Mouse (Mus musculus) erythroblast, embryonic 14.5 days (primary cell): Measurements from ENCODE around the gene Dkk3. TPM values are rescaled to one million over a fixed set of nuclear protein-coding genes. Genes with fewer than 3 reads are reported as not detected.

Source experiments
- H3K27me3 ChIP-seq: 2 replicates; pipeline ENCODE4 v1.6.1; 2012; ENCODE audit warnings: inconsistent platforms; ENCODE audit not compliant: control insufficient read depth
- H3K36me3 ChIP-seq: 2 replicates; pipeline ENCODE4 v1.6.1; 2012; ENCODE audit warnings: mild to moderate bottlenecking, inconsistent platforms; ENCODE audit not compliant: control insufficient read depth
- H3K4me1 ChIP-seq: 2 replicates; pipeline ENCODE4 v1.6.1; 2012; ENCODE audit warnings: inconsistent platforms; ENCODE audit not compliant: control insufficient read depth
- H3K4me3 ChIP-seq: replicated peaks from 2 replicates; pipeline ENCODE3; 2012; ENCODE audit warnings: moderate library complexity, mild to moderate bottlenecking, inconsistent platforms
- H3K9me3 ChIP-seq: 2 replicates; pipeline ENCODE4 v1.6.1; 2012; ENCODE audit warnings: low read length, inconsistent platforms, mixed read lengths; ENCODE audit not compliant: control insufficient read depth
- GATA1 ChIP-seq: IDR thresholded peaks from 2 replicates; pipeline ENCODE4 v1.6.1; 2012; ENCODE audit warnings: low read length, inconsistent platforms, mixed read lengths
- TAL1 ChIP-seq: IDR thresholded peaks from 3 replicates; pipeline ENCODE4 v1.6.1; 2012; ENCODE audit warnings: low read length, inconsistent platforms, mixed read lengths
- polyA plus RNA-seq: library from polyadenylated mRNA; stranded (reverse); fragments of >175 nt; gene quantifications from 2 replicates; pipeline ENCODE4 v1.2.3, GENCODE M21; 2012

Dkk3 gene
- polyA plus RNA-seq, 1 experiment, result not detected

DNA sequence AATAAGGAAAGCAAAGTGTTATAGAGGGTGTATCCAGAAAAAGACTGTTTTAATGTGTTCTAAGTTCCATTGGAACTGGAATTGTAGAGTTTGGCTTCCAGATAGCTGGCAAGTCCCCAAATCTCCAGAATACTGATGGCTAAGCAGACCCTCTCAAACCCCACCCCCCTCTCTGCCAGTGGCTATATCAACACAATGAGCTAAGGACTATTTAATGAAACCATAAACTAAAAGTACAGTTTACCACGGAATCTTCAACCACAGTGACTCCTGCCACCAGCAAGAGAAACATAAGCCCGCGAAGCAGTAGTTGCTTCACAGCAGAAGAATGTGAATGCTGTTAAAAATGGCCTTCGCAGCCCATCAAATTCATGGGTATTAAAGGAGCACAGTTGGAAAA is 4.4 kb downstream of the Dkk3 start:
- Histone ChIP-seq H3K27me3 (peaks cover 27% of the 10 kb centered on the region), H3K4me3 (no peak overlapping the region), H3K9me3 (no peaks in the 10 kb centered on the region), H3K36me3 (no peaks in the 10 kb centered on the region), H3K4me1 (no peaks in the 10 kb centered on the region; the same call in 1 of the 2 replicates)
- TF ChIP-seq GATA1, result no peak
- no peak for TF ChIP-seq TAL1

DNA sequence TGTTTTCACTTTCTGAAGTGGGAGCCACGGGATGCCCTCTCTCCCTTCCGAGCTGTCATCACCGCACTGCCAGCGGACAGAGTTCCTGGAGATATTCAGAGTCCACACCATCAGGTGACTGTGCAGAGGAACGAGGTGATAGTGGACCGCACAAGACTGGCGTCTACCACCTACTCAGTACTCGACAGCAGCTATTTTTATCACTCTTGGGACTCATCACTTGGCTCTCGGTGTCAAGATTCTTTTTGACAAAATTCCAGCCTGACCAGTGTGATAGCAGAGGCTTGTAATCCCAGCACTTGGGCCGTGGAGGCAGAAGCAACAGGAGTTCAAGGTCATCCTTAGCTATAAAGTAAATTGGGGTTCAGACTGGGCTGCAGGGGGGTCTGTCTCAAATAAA is 9.7 kb downstream of the Dkk3 start:
- no peaks in the 10 kb centered on the region for H3K36me3 ChIP-seq
- H3K4me3 ChIP-seq, result no peak overlapping the region
- H3K4me1 ChIP-seq, result no peaks in the 10 kb centered on the region
- TF ChIP-seq TAL1 (no peak), GATA1 (no peak)
- H3K27me3 ChIP-seq, result no peaks in the 10 kb centered on the region
- no peaks in the 10 kb centered on the region for H3K9me3 ChIP-seq

DNA sequence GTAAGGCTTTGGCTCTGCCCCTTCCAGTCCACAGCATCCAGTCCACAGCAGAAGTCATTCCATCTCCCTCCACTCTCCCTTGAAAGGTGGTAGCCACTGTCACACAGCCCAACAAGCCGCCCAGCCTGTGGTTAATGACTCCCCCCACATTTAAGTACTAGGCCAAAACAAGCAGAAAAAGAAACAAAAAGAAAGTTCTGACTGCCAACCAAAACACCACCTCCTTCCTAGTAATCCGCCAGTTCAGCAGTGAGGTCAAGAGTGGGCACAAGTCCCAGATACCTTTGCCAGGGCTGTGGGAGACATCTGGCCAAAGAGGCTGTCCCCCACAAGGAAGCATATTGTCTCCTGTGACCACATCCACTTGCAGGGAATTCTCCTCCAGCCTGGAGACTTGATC is 10.9 kb downstream of the Dkk3 start:
- no peaks in the 10 kb centered on the region for H3K4me1 ChIP-seq
- no peaks in the 10 kb centered on the region for H3K36me3 ChIP-seq
- H3K4me3 ChIP-seq, result no peak overlapping the region
- no peak for TF ChIP-seq GATA1
- TF ChIP-seq TAL1, result no peak
- no peaks in the 10 kb centered on the region for H3K27me3 ChIP-seq
- no peaks in the 10 kb centered on the region for H3K9me3 ChIP-seq

DNA sequence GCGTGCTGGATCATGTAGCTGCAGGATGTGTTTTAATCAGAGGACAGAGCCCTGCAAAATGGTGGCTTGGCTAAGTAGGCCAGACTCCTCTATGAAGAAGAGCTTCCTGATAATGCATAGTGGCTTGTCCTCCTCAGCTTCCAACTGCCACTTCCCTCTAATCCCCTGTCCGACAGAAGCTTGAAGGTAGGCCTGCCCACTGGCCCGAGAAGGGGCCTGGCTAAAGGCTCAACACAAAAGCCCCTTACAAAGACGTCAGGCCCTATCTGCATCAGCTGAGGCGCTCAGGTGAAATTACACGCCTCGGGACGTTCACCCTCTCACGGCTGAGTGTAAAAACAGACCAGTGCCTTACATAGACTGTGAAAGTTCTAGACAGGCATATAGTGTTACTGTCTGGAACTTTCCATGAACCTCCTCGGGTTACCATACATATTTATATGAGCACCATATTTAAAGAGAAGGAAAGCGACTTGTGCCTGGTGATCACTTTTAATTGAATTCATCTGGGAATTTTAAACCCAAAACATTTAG is 14.1 kb downstream of the Dkk3 start:
- H3K4me3 ChIP-seq, result no peak overlapping the region
- no peaks in the 10 kb centered on the region for H3K36me3 ChIP-seq
- H3K4me1 ChIP-seq, result no peaks in the 10 kb centered on the region
- TF ChIP-seq TAL1 (no peak), GATA1 (no peak)
- H3K27me3 ChIP-seq, result no peaks in the 10 kb centered on the region
- no peaks in the 10 kb centered on the region for H3K9me3 ChIP-seq

DNA sequence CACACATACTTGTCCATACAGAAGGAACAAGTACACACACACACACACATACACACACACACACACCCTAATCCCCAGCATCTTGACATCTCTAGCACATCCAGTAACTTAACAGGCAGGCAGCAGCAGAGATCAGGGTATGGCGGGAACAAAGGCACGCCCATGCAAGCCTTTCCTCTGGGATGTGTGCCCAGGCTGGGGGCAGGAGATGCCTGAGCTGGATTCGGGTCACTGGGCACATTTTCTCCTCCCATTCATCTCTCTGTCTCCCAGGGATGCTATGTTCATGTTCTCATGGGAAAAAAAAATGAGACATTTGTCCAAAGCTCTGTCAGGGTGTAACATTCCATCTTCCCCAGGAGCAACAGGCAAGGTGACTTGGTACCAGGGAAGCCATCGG is 14.9 kb downstream of the Dkk3 start:
- no peak overlapping the region for H3K4me3 ChIP-seq
- no peaks in the 10 kb centered on the region for H3K4me1 ChIP-seq
- H3K9me3 ChIP-seq, result no peaks in the 10 kb centered on the region
- no peaks in the 10 kb centered on the region for H3K27me3 ChIP-seq
- no peak for TF ChIP-seq GATA1
- no peak for TF ChIP-seq TAL1
- no peaks in the 10 kb centered on the region for H3K36me3 ChIP-seq

DNA sequence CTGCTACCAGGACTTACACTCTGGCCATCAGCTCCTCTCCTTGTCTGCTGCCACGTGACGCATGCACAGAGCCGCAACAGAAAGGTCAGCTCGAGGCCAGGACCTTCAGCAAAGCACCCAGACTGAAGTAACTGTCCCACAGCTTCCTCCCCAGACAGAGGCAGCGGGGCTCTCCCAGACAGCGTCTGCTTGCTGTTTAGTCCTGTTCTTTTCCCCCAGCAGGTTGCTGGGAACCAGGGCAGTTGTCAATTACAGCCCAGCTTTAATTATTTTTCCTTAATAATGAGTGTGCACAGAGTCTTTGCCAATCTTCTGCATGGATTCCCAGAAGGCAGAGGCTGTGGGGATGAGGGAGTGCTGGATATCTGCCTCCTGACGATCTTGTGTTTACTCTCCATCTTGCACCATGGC is 15.8 kb downstream of the Dkk3 start:
- H3K4me1 ChIP-seq, result no peaks in the 10 kb centered on the region

DNA sequence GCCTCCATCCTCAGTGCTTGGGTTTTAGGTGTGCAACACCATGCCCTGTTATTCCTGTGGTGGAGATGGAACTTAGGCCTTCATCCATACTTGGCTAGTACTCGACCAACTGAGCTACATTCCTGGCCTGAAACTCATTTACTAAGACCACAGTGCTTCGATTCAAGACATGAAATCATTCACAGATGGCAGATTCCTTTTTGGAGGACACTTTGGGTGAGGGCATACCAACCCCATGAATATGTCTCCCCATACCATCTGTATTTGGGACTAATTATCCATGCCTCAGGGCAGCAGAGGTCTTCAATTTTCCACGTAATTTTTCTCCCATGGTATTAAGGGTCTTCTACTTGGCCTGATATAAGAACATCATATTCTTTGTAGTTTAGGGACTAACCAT is 16.2 kb downstream of the Dkk3 start:
- H3K27me3 ChIP-seq, result no peaks in the 10 kb centered on the region
- no peaks in the 10 kb centered on the region for H3K4me1 ChIP-seq
- TF ChIP-seq TAL1, result no peak
- no peak for TF ChIP-seq GATA1
- no peak overlapping the region for H3K4me3 ChIP-seq
- H3K9me3 ChIP-seq, result no peaks in the 10 kb centered on the region
- H3K36me3 ChIP-seq, result no peaks in the 10 kb centered on the region

More for the DNA sequence above, 15.8 kb downstream of the Dkk3 start:
- no peak for TF ChIP-seq GATA1
- TF ChIP-seq TAL1, result no peak
- Histone ChIP-seq H3K36me3 (no peaks in the 10 kb centered on the region), H3K9me3 (no peaks in the 10 kb centered on the region), H3K4me3 (no peak overlapping the region), H3K27me3 (no peaks in the 10 kb centered on the region)

DNA sequence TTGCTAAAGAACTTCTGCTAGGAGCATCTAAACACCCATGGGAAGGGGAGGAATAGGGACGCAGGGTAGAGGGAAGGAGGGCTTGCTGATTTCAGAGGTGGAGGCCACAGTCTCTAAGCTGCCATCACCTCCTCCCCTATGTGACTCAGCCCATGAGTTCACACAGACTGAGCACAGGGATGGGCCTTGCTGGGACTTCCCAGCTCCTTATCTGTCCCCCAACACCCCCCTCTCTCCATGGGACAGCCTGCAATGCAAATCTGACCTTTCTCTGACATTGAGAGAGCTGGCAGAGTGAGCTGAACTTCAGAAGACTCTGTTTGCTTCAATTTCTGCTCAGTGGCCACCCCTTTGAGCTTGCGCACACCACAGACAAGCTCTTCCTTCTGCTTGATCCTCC is 18.1 kb downstream of the Dkk3 start:
- no peaks in the 10 kb centered on the region for H3K9me3 ChIP-seq

DNA sequence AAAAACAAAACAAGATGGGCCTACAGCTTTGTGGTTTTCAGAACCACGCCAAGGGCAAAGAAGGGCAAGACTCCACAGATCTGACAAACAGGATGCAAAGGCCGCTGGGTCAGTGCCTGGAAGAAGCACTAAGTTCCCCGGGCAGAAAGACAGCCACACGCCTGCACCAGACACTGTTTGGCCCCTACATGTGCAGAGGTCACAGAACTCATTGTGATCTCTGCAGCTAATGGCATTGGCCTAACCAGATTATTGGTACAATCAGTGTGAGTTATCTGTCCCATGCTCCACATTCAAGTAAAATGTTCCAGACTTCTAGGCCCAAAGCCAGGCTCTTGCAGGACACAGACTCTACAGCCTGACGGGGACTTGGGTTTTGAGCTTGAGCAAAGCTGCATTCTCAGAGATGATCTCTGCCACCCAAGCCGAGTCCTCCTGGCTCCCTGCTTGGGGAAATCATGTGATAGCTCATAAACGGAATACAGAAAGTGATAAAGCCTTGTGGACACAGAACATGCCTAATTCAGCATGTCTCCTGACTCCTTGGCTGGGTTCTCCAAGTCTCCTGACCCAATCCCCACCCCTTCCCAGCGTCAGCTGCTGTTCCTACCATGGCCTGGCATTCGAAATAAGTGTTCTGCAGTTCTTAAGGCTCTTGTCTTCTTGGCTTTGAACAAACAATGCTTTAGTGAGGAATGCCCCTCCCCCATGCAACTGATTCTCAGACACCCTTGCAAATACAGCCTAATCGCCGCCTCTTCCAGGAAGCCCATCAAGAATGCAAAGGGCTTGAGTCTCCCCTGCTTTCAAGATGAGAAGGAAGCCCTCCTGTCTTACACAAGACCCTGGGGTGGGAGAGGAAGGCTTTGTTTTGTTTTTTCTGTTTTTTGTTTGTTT is 20.1 kb downstream of the Dkk3 start:
- no peak overlapping the region for H3K4me3 ChIP-seq

More for the DNA sequence above, 18.1 kb downstream of the Dkk3 start:
- no peaks in the 10 kb centered on the region for H3K36me3 ChIP-seq
- no peak for TF ChIP-seq GATA1
- no peak for TF ChIP-seq TAL1
- no peak overlapping the region for H3K4me3 ChIP-seq
- H3K4me1 ChIP-seq, result no peaks in the 10 kb centered on the region
- H3K27me3 ChIP-seq, result no peaks in the 10 kb centered on the region

DNA sequence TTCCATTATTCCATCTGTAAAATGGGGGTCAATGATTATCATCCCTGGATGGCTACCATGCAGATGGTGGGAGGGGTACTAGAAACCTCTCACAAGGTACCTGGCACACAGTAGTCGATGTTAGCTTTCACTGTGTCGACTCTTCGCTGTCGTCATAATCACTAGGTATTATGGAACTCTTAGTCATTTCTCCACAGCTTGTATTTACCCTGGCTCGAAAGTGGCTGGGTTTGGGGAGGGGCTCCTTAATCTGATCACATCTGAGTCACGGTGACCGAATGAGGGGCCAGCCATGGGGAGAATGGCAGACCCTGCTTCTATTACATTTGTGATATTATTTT is 20.7 kb downstream of the Dkk3 start:
- TF ChIP-seq GATA1 (no peak), TAL1 (no peak)
- H3K4me1 ChIP-seq, result no peaks in the 10 kb centered on the region
- no peaks in the 10 kb centered on the region for H3K36me3 ChIP-seq
- no peaks in the 10 kb centered on the region for H3K27me3 ChIP-seq
- no peak overlapping the region for H3K4me3 ChIP-seq
- H3K9me3 ChIP-seq, result no peaks in the 10 kb centered on the region

More for the DNA sequence above, 20.1 kb downstream of the Dkk3 start:
- no peaks in the 10 kb centered on the region for H3K4me1 ChIP-seq
- TF ChIP-seq GATA1 (no peak), TAL1 (no peak)
- H3K36me3 ChIP-seq, result no peaks in the 10 kb centered on the region
- no peaks in the 10 kb centered on the region for H3K27me3 ChIP-seq
- no peaks in the 10 kb centered on the region for H3K9me3 ChIP-seq
